Mouse (Mus musculus) C2C12 (cell line): ENCODE measurements at regions not wholly inside any gene's neighbourhood (a gene's known extent, or its start where the extent isn't known, plus 50 kb on each side); places are given as distances from the start of the nearest gene placed in this dataset.

Experiments
- CTCF ChIP-seq: IDR thresholded peaks from one replicate; pipeline ENCODE4 v1.5.1; 2011; ENCODE audit not compliant: control insufficient read depth, insufficient read depth, insufficient read length
- MAX ChIP-seq: IDR thresholded peaks from one replicate; pipeline ENCODE4 v1.6.1; 2011; ENCODE audit warnings: mild to moderate bottlenecking, control low read depth
- MYOD1 ChIP-seq: IDR thresholded peaks from one replicate; pipeline ENCODE4 v1.6.1; 2011; ENCODE audit warnings: low read depth; ENCODE audit not compliant: control insufficient read depth, insufficient read length
- USF1 ChIP-seq: IDR thresholded peaks from one replicate; pipeline ENCODE4 v1.6.1; 2011; ENCODE audit warnings: low read depth, mild to moderate bottlenecking, control low read depth, moderate library complexity

GRCm38 (mm10) chr10:117561279-117561820 is 68.0 kb upstream of the Cpm start:
- TF ChIP-seq MYOD1: no peak
- no peak for TF ChIP-seq CTCF
- TF ChIP-seq USF1: no peak
- TF ChIP-seq MAX: no peak
